Mouse (Mus musculus) embryo, embryonic 9.5 days (tissue): ENCODE data around the gene Cmip.

ENCODE experiments used
- DNase-seq: peaks from one replicate; pipeline ENCODE4 v3.0.0-alpha.2; 2017; ENCODE audit errors: extremely low spot score

The Cmip gene

DNA sequence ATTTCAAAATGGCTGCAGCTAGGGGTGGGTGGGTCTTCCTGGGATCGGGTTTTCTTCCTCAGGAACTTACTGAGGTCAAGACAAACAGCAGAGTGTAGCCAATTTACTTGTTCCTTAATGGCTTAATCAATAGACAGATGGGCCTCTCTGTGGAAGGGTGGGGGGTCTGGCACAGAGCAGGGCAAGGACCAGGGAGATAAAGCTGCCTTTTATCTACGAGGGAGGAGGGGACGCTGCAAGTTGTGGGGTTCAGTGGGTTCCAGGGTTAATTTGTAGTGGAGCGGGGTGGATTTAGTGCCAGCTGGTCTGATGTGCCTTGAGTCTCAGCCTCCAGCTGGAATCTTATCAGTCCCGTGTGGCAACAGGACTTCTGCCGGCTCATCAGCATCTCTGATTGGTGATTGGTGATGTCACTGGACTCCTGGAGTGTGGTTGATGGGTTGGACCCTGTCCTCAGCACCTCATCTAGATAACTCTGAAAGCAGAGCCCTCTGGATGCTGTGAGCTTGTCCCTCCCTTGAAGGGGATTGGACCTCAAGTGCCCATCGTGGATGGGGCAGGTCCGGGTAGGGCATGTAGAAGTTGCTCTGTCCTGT lies 65.9 kb downstream of the Cmip start:
- DNase-seq = no peak

DNA sequence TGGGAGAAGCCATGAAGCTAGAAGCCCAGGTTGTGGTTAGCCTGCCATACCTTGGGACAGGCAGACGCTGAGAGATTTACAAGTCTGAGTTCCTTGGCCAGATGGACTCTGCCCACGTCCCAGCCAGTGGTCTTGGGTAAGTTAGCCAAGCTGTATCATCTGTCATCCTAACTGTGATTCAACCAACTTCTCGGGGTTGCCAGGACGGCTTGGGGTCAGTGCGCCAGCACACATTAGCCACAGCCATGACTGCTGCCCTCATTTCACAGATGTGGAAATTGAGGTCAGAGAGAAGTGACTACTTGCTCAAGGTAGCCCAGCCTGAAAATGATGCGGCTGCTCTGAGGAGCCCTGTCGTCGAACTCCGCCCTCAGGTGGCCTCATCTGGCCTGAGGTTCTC lies 68.0 kb downstream of the Cmip start:
- DNase-seq = no peak

DNA sequence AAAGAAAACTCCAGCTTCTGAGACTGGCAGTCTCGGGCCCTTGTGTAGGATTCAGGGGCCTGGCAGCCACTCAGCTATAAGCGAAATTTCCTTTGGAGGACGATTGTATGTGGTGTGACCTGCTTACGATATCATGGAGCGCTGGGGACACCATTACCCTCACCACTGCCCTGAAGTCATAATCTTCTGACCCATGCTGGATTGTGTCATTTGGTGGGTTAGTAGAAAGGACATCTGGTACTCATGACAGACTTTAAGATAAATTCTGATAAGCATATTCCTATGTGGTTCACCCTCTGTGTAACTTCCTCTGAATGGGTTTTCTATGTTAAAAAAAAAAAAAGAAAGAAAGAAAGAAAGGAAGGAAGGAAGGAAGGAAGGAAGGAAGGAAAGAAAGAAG lies 69.9 kb downstream of the Cmip start:
- no peak for DNase-seq

- DNase-seq = no peak
Observed at GRCm38 (mm10) chr8:117327385-117327837, 70.5 kb downstream of the Cmip start.

DNA sequence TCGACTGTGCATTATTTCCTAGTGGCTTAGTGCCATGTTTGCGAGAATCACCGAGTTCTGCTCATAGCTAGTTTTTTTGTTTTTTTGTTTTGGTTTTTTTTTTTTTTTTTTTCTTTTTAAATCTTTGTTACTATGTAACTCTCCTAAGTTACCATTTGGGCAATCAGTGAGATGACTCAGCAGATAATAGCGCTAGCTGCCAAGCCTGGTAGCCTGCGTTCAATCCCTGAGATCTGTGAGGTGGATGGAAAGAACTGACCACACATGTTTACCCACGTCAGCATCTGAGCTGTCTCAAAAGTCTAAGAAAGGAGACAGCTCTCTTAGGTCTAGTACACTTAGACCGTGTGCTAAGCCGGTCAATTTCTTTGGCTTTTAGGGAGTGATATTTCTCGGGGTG lies 71.9 kb downstream of the Cmip start:
- DNase-seq = no peak

GRCm38 (mm10) chr8:117329167-117329566 lies 72.3 kb downstream of the Cmip start:
- no peak for DNase-seq

GRCm38 (mm10) chr8:117329903-117330302 lies 73.0 kb downstream of the Cmip start:
- no peak for DNase-seq

DNA sequence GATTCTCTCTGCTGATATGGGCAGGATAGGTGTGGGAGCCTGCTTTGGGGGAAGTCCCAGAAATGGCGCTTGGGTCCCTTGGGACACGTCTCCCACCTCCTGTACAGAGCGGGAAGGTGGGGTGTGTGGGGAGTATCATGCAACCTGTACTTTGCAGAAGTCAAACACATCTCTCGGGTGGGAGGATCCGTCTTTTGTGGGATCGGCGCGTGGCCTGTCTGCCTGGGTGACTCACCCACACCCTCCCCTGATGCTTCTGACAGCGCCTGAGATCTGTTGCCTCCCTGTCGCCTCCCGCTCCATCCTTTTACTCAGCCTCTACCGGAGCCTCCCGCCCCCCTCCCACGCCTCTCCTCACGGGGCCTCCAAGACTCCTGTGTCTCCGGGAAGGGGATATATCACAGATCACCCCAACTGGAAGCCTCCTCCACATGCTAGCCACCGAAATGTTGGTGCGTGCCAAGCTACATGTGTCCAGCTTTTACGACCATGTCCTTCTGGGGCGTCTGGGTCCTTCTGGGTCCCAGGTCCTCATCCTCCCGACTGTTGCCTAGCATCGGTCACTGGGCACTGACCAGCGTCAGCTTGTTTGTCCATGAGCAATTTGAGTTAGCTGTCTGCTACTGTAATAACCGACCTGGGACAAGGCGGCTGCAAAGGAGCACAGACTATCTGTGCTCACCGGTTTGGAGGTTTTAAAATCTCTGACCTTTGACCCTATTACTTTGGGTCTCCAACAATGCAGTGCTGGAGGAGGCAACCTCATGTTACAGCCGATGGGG lies 75.6 kb downstream of the Cmip start:
- no peak for DNase-seq

- no peak for DNase-seq
Observed at GRCm38 (mm10) chr8:117333619-117334018, 76.8 kb downstream of the Cmip start.

DNA sequence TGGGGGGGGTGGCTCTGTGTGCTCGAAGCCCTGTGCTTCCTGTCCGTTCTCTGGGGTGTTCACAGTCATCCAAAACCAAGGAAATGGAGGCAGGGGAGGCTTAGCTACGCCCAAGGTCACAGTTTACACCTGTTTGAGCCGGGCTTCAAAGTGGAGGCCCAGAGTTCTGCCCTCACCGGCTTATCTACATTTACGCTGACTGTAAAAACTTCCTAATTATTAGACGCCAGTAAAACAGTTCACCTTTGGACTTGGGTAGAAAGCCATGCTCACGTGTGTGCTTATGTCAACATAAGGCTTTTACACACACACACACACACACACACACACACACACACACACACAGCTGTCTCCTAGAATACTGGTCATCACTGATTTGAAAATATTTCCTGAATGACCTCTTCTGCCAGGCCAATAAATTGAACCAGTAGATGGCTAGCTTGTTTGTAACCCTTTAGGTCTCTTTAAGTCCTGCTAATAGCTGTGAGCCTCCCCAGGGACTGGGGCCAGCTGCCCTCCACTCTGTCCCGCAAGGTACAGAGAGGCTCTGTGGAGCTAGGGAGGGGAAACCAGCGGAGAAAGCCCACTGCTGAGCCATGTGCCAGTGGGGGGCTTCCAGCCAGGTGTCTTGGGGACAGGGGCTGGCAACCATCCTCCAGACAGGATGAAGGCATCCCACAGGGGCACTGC lies 77.3 kb downstream of the Cmip start:
- DNase-seq = no peak

DNA sequence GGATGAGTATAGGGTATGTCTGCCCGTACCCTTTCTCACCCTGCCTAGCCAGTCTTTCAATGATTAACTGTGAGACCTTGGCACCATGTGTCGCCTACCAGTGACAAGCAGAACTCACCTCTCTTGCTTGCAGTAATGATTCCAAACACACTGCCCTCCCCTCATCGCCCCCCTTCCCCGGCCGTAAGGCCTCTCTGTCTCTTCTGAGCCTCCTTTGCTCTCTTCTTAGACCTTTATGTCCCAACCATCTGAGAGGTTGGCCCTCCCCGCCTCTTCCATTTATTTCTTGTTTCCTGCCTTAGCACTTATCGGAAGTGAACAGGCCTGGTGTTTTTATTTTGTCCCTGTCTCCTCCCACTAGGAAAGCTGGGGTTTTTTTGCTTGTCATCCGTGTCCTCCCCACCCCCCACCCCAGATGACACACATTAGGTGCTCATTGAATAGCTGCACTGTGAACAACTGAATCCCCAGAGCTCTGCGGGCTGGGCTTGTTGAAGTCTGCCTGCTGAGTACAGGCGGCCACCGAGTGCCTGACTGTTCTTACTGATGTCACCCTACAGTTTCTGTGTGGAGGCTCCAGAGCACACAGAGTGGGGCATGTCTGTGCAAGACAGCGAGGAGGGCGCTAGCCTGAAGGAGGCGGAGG lies 78.0 kb downstream of the Cmip start:
- DNase-seq = no peak

DNA sequence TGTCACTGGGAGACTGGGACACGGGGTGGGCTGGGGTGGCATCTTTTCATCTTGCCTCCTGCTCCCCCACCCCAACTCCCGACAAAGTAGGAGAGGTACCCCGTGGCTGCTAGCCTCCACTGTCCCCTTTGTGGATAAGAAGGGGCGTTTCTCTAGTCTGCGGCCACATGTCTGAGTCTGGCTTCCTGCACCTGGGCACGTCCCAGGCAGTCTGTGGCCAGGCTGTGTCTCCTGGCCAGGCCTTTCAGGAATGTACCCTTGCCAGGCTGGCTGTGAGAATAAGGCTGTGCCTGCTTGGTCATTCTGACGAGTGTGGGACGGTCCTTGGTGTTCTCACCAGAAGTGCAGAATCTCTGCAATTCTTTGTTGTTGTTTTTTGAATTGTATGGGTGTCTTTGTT lies 78.6 kb downstream of the Cmip start:
- no peak for DNase-seq

- DNase-seq = no peak
Observed at GRCm38 (mm10) chr8:117337188-117337587, 80.3 kb downstream of the Cmip start.

DNA sequence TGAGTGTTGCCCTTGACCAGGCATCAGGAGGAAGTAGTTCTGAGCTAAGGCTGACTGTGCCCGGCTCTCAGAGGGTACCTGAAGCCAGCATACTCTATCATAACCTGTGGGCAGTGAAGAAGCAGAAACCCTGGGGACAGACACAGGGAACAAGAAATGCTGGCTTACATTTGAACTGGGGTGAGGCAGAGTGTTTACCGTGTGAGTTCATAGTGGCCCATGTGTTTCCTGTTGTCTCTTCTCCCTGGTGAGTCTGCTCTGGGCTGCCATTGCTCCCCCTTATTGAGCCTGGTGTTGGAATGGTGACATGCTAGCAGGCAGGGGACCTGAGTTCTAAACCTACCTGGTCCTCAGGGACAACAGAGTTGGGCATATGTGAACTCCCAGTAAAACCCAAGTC lies 81.8 kb downstream of the Cmip start:
- DNase-seq = no peak

- no peak for DNase-seq
Observed at GRCm38 (mm10) chr8:117339296-117339957, 82.6 kb downstream of the Cmip start.

GRCm38 (mm10) chr8:117339958-117340651 lies 83.2 kb downstream of the Cmip start:
- no peak for DNase-seq

- DNase-seq = no peak
Observed at GRCm38 (mm10) chr8:117340800-117341199, 83.9 kb downstream of the Cmip start.

- no peak for DNase-seq
Observed at GRCm38 (mm10) chr8:117342735-117343385, 86.0 kb downstream of the Cmip start.

GRCm38 (mm10) chr8:117343484-117343883 lies 86.6 kb downstream of the Cmip start:
- no peak for DNase-seq

- DNase-seq = no peak
Observed at GRCm38 (mm10) chr8:117344899-117345298, 88.0 kb downstream of the Cmip start.

GRCm38 (mm10) chr8:117345376-117345775 lies 88.5 kb downstream of the Cmip start:
- no peak for DNase-seq
